Mouse (Mus musculus): ENCODE data around the gene Csf3r. TPM values are rescaled to one million over a fixed set of nuclear protein-coding genes. Genes with fewer than 3 reads are reported as not detected.

Csf3r gene
- total and polyA plus RNA-seq, 3 experiments = 0.06 TPM; not detected in 2

DNA sequence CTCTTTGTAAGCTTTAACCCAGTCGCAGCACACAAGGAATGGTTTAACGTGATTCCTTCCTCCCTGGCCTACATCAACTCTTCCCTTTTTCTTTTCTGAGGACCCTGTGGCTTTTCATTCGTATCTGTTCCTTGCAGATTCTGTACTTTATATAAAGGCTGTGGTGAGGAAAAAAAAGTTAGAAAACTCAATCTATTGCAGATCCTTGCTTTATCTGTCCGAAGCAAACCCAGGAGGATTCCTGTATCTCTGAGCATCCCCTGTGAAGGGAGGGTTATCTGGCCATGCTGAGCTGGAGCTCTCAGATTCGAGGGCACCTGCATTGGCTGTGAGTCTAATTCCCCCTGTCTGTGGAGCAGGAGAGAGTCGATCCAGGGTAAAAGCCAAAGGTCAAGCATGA, 44.5 kb downstream of the Csf3r start (continued):
- TF ChIP-seq KAT2A (conservative IDR thresholded peaks at IDR 0.05; ENCODE audit: low read depth, low read length) (no peak), MAZ (IDR thresholded peaks at IDR 0.05; ENCODE audit: low read depth, low read length) (no peak), NRF1 (IDR thresholded peaks at IDR 0.05; ENCODE audit: insufficient read depth, low read depth, low read length, poor library complexity, severe bottlenecking) (no peak), BHLHE40 (IDR thresholded peaks at IDR 0.05; ENCODE audit: borderline replicate concordance, low read depth, low read length) (no peak), ELF1 (IDR thresholded peaks at IDR 0.05; ENCODE audit: low read depth, low read length) (no peak), ZMIZ1 (IDR thresholded peaks at IDR 0.05; ENCODE audit: low read depth, low read length) (no peak), POLR2AphosphoS5 (IDR thresholded peaks at IDR 0.05; ENCODE audit: borderline replicate concordance, low read depth, low read length) (no peak), UBTF (IDR thresholded peaks at IDR 0.05; ENCODE audit: borderline replicate concordance, insufficient read depth, low read depth, low read length) (no peak)

DNA sequence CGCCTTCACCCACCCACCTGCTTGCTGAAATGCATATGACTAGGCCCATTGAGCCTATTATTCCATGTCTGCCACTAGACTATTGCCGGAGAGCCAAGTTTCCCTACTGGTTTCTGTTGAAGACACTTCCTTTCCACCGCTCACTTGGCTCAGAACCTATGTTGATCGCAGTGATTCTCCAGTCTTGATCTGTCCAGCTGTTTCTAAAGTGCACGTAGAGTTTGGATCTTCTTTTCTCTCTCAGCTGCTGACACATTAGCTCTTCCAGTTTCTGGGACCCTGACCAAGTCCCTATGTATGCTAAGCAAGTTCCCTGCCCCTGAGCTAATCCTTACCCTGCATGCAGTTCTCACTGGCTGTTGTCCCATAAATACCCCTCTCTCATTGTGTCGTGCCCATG, 53.5 kb downstream of the Csf3r start:
- Histone ChIP-seq H3K9me3 (replicated peaks; ENCODE audit: insufficient read depth, low read length) (no peaks in the 10 kb centered on the region), H3K4me3 (ENCODE audit: control insufficient read depth in 1 of 2, insufficient read depth in 1 of 2, low read depth in 2 of 2, low read length in 2 of 2) (no peak overlapping the region), H3K9ac (ENCODE audit: control insufficient read depth, low read depth, low read length, poor library complexity, severe bottlenecking) (no peak overlapping the region), H3K27me3 (ENCODE audit: control insufficient read depth in 1 of 2, insufficient read depth in 2 of 2, low read length in 2 of 2) (no peaks in the 10 kb centered on the region), H3K4me1 (ENCODE audit: control insufficient read depth in 1 of 2, insufficient read depth in 2 of 2, low read length in 2 of 2) (peaks cover 3 to 9% of the 10 kb centered on the region in 2 experiments), H3K36me3 (ENCODE audit: control insufficient read depth in 1 of 2, insufficient read depth in 2 of 2, low read length in 2 of 2) (peaks cover 0 to 2% of the 10 kb centered on the region in 2 experiments; a peak in 2 of 4 replicates), H3K27ac (ENCODE audit: control insufficient read depth, low read depth, low read length) (no peak overlapping the region), H3K79me2 (ENCODE audit: control insufficient read depth, insufficient read depth, low read length, poor library complexity) (no peaks in the 10 kb centered on the region)
- no peak for DNase-seq (ENCODE audit: low read depth, low spot score)
- TF ChIP-seq SIN3A (IDR thresholded peaks at IDR 0.05; ENCODE audit: low read length) (no peak), MYB (IDR thresholded peaks at IDR 0.05; ENCODE audit: low read depth, low read length) (no peak), CTCF (IDR thresholded peaks at IDR 0.05 in 2 of 3, conservative IDR thresholded peaks at IDR 0.05 in 1 of 3; ENCODE audit: control insufficient read depth in 1 of 3, insufficient read depth in 1 of 3, low read depth in 2 of 3, low read length in 3 of 3, poor library complexity in 1 of 3, severe bottlenecking in 1 of 3) (no peak), E2F4 (IDR thresholded peaks at IDR 0.05; ENCODE audit: borderline replicate concordance, low read depth, low read length) (no peak), SMC3 (IDR thresholded peaks at IDR 0.05; ENCODE audit: low read depth, low read length) (no peak), POLR2AphosphoS2 (IDR thresholded peaks at IDR 0.05; ENCODE audit: low read length) (no peak), MYC (IDR thresholded peaks at IDR 0.05; ENCODE audit: low read depth, low read length) (no peak), GABPA (IDR thresholded peaks at IDR 0.05; ENCODE audit: low read depth, low read length) (no peak), ETS1 (IDR thresholded peaks at IDR 0.05; ENCODE audit: low read depth, low read length) (no peak), TBP (IDR thresholded peaks at IDR 0.05; ENCODE audit: low read depth, low read length) (no peak), ELF1 (IDR thresholded peaks at IDR 0.05; ENCODE audit: low read depth, low read length) (no peak), MEF2A (IDR thresholded peaks at IDR 0.05; ENCODE audit: extremely low read depth, insufficient replicate concordance, low read depth, low read length, poor library complexity, severe bottlenecking) (no peak), UBTF (IDR thresholded peaks at IDR 0.05; ENCODE audit: borderline replicate concordance, insufficient read depth, low read depth, low read length) (no peak), ZC3H11A (IDR thresholded peaks at IDR 0.05; ENCODE audit: low read depth, low read length) (no peak), ZKSCAN1 (IDR thresholded peaks at IDR 0.05; ENCODE audit: low read depth, low read length) (no peak), TCF12 (IDR thresholded peaks at IDR 0.05; ENCODE audit: low read depth, low read length) (no peak), NELFE (IDR thresholded peaks at IDR 0.05; ENCODE audit: low read depth, low read length) (no peak)

Data from MEL (cell line).